Mouse (Mus musculus) ES-Bruce4 (cell line): ENCODE data around the gene Slc20a1.

Experiments
- CTCF ChIP-seq: IDR thresholded peaks from one replicate; pipeline ENCODE4 v1.8.1; 2011; ENCODE audit warnings: low read depth, low read length
- EP300 ChIP-seq: IDR thresholded peaks from 2 replicates; pipeline ENCODE4 v1.6.1; 2011; ENCODE audit warnings: low read depth, low read length; ENCODE audit not compliant: insufficient read depth
- POLR2A ChIP-seq: IDR thresholded peaks from one replicate; pipeline ENCODE4 v1.8.1; 2011; ENCODE audit warnings: low read length; ENCODE audit not compliant: insufficient read depth

DNA sequence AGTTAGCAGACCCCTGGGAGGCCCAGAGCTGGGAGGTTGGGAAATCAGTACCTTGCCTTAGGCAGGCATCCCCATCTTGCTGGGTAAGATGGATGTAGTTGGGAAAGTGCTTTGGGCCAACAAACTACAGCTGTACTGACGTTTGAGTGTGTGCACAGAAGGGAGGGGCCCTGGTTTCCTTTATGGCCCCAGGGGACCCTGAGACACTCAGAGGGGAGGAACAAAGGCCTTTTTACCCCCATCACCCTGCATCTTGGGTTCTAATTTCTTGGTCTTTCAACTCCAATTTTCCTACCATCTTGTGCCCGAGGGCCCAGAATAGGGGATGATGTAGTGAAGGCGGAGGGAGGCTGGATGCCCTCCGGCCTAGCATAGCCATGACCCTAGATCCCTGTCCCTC lies 57.4 kb downstream of the Slc20a1 start:
- TF ChIP-seq POLR2A (no peak), EP300 (no peak), CTCF (no peak)
